Mouse (Mus musculus) T-helper 1 cell (primary cell): ENCODE results near the gene Eef1akmt1.

Source experiments
- in situ Hi-C: fragments of 300-600 bp; cut with MboI, MseI; formaldehyde crosslinking; loops from one replicate; pipeline ENCODE4 v1.15.1; 2025; ENCODE audit warnings: high pct_unique_total_duplicates

The Eef1akmt1 gene

DNA sequence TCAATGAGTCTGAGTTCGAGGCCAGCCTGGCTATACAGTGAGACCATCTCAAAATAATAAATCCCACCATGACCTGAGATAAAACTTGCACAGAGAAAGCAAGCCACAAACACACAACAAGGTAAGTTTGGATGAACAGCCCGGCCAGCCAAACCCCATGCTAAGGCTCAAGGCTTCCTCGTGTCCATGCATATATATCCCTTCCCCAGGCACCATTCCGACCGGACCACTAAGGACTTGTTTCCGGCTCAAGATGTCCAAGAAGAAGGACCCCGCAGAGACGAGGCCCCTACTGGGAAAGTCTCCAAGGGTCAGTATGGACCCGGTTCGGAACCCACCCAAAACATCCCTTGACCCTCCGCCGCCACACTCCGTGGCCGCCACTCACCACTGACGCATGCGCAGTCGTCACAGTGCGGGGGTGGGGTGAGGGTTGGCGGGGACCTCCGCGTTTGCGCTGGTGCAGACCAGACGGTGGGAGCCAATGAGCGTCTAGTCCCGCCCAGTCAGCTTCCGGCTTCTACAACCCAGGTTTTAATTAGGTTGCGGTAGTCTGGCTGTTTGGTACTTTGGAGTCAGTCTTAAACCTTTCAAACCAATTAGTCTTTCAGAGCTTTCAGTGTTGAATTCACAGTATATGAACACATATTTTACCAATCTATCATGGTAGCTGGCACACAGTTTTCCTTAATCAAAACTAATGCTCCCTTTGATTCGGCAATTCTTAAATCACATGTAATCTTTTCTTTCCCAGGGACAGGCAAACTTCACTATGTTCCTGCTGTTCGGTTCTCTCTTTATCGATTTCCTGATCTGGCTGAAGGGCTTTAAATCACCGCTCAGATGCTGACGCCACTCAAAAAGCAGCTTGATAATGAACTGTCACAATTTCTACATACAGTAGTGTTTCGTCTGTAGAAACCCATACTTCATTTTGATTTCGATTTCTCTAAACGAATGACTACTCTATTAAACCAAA lies at the start of gene Eef1akmt1:
Gene Eef1akmt1, minus strand, starts transcription at position 458 of the 979 bp plus-strand sequence.
- in situ Hi-C loops = no loop called here

DNA sequence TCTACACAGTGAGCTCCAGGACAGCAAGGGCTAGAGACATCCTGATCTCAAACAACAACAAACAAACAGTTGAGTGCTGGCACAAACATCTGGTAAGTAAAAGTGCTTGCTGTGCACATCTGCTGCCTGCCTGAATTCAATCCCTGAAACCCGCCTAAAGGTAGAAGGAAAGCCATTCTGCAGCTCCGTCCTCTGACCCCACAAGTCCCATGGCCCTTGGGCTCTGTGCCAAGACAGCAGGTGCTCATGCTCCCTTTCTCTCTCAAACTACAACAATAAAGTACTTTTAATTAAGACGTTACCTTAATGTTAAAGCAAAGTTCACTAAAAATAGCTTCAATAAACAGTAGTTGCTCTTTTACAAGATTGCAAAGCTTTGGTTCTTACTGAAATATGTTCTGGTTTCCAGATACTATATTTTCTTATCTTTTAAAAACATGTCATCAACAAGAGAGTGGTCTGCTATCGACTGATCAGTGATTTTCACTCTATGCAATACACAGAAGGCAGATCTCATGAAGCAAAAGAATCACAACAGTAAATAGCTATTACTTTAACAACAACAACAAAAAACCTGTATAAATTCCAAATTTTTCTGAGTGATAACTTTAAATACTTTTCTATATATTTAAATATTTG lies 49.3 kb upstream of the Eef1akmt1 start:
- in situ Hi-C loops = no loop called here

DNA sequence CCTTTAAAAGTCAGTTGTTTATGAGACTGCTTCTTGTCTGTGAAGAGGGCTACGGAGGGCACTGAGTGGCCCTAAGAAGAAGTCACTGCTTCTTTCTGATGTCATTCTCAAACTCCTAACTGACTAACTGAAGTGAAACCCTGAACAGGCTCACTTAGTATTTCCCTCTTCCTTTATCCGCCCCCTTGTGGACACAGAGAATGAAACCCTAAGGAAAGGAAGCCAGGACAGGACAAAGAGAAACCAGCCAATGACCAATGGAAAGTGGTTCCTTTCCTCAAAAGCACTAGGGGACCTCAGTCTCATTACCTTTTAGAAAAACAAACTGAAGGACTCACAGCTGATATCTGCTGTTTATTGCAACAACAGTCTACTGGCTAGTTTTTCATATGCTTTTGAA lies 48.1 kb upstream of the Eef1akmt1 start:
- in situ Hi-C loops = no loop called here

DNA sequence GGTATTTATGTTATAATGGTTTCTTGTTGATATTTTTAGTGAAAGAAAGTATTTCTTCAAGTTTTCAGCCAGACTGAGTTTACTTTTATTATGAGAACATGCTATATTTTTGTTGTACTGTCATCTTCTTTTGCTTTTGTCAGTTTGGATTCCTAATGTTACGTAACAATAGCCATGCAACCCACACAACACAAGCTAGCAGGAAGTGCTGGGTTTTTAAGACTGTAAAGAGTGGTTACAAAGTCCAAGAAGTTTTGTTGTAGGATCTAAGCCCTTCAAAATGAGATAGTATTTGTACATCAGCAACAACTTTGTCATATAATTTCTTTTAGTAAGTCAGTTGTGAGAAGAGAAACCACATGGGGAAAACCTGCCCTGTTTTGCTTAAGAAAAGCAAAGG lies 46.3 kb upstream of the Eef1akmt1 start:
- in situ Hi-C loops = no loop called here

DNA sequence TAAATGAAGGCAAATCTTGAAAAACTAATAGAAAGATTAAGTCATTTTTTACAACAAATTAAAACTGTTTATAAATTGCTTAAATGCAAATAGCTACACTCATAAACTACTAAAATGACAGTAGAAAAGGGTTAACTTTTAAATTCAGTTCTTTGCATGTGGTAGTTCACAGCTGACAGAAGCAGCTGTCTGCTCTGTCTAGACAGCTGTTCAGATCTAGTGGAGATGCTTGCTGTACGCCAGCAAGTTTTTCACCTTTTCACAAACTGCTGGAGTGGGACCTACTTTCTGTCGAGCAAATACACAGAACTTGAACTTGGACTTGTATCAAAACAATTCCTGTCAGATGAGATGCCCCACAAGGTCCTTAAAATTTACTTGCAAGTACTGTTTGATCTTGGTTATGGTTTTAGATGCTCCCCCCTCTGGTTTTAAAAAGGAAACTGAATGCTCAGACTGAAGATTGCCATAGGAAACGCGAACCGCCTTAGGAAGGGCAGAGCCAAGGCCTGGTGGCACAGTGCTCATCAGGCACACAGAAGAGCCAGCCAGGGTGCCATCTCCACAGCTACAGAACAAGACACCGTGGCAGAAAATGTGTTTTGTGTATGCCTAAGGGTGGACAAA lies 45.0 kb upstream of the Eef1akmt1 start:
- in situ Hi-C loops = no loop called here

DNA sequence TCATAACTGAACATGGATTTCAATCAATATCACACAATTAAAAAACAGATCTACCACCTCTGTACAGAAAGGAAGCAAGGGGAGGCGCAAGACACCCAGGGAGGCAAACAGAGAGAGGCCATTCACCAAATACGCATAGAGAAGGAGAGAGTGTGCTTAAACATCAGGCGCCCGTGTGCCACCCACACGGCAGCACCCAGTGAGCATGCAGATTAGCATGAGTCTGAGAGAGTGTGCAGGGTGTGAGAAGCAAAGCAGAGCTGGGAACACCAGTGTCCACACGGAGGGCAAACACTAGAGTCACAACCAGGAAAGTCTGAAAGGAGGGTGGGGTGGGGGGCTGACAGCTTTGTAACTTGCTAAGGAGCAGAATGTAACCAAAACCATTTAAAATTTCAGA lies 44.4 kb upstream of the Eef1akmt1 start:
- in situ Hi-C loops = no loop called here

DNA sequence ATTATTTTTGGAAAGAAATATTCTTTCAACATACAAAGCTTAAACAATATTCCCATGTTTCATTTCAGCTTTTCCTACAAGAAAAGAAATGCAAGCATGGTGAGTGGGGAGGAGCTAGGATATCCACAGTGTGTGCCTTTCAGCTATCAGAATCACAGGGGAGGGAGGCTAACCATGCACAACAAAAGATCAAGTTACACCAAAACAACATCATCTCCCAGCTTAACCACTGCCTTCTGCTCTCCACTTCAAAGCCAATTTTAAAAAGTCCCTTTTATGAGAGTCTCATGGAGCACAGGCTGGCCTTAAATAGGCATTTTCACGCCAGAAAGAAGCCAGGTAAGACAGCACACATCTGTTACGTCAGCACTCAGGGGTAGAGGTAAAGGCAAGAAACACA lies 39.6 kb upstream of the Eef1akmt1 start:
- in situ Hi-C loops = no loop called here

DNA sequence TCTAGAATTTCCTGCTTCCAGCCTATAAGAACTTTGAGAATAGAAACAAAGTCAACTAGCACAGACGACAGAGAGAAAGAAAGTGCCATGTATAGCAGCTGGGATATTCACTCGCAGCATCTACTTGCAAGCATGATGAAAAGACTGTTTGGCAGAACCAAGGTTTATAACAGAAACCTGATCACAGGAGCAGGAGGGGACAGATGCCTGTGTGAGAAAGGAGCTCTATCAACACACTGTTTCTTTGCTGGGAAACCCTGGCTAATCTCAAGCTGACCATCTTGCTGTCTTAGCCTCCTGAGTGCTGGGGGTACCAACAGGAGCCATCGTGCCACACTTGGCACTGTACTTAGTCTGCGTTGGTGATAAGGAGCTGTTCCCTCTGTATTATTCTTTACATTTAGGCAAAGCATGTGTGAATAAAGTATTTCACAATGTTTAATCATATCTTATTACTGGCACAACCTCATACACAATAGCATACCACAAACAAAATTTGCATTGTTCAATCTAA lies 38.5 kb upstream of the Eef1akmt1 start:
- in situ Hi-C loops = no loop called here

DNA sequence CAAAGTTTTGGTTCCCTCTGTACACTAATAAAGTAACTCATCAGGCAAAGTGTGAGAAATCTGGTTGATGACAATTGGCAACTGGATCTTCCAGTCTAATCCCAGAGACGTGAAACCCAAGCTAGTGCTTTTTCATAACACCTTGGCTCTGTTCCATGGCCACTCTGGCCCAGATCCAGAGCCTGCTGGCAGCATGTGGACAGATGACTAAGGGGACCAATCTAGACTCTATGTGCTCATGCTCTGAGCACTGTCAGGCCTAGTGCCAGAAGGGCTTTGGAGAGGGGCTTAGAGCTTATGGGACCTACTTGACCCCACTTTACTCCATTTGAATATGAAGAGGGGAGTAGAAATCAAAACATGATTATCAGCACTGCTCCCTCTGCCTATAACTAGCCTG lies 36.1 kb upstream of the Eef1akmt1 start:
- in situ Hi-C loops = no loop called here

DNA sequence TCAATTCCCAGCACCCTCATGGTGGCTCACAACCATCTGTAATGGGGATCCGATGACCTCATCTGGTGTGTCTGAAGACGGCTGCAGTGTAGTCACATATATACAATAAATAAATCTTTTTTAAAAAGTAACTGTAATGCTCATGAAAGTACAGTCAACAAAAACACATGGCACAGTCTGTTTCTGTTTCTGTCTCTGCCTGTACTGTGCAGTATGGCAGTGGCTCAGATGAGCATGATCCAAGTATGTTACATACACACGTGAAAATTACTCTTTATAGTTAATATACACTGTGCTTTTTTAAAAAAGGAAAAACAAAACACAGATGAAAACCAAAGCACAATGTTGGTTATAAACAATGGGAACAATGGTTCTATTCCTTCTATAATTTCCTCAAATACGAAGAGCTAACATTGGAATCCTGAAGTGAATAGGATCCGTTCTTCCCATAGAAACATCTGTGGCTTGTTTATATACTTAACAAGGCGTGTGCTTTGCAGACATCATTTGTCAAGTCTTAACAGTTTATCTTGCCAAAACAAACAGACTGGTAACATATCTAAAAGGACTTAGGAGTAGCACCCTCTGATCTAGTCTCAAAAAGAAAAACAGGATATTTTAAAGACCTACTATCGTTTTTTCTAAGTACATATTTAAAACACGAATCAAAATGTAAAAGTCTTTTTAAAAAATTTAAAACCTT lies 35.4 kb upstream of the Eef1akmt1 start:
- in situ Hi-C loops = no loop called here

DNA sequence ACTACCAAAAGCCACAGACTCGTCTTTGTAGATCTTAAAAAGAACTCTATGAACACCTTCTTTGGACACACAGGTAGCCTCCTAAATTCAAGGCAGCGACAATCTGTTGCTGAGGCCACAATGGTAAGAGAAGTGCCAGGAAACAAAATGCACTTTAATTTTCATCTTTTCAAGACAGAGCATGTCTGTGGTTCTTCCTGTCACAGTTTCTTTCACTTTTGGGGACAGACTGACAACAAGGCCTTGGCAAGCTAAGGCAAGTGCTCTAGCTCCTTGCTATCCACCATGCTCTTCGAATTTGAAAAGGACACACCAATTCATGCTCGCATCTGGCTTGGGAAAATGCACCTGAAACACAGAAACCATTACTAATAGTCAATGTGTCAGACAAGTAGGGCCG lies 21.9 kb upstream of the Eef1akmt1 start:
- in situ Hi-C loops = no loop called here

DNA sequence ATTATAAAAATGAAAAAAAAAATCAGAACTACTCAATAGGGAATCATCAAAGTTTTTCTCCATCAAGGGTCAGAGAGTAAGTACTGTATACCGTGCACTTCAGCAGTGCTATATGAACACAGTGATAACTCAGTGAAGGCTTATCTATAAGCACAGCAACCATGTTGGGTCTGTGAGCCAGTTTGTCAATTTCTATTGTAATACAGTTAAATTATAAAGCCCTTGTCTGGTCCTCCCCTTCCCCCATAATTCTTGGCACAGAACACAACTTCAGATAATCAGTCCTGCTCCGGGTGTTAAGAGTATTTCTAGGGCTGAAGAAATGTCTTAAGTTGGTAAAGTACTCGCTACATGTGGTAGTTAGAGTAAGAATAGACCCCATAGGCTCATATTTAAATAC lies 20.4 kb upstream of the Eef1akmt1 start:
- in situ Hi-C loops = no loop called here

DNA sequence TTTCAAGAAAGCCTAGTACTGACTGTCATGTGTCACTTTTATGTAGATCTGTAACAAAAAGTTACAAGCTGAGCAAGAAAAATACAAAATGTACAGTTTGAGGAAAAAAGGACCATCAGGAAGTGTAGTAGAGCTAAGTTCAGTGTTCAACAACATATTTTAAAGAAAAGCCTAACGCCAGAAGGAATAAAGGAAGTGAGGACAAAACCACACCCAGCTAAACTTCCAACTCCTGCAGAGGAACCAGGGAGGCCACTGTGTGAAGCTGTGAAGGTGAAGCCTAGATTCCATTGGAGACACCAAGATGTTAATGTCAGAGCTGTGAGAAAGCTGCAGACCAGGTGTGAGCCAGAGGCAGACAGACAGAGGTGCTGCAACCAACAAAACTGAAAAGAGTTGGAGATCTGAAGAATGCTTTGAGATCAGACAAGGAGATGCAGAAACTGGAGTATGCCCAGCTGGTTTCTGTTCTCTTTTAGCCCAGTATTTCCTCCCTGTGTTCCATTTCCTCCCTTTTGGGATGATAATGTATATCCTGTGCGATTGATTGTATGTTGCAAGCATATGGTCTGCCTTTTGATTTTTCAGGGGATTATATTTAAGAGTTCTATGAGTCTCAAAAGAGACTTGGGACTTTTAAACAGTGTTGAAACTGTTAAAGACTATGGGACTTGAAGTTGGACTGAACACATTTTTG lies 5.1 kb upstream of the Eef1akmt1 start:
- in situ Hi-C loops = no loop called here

DNA sequence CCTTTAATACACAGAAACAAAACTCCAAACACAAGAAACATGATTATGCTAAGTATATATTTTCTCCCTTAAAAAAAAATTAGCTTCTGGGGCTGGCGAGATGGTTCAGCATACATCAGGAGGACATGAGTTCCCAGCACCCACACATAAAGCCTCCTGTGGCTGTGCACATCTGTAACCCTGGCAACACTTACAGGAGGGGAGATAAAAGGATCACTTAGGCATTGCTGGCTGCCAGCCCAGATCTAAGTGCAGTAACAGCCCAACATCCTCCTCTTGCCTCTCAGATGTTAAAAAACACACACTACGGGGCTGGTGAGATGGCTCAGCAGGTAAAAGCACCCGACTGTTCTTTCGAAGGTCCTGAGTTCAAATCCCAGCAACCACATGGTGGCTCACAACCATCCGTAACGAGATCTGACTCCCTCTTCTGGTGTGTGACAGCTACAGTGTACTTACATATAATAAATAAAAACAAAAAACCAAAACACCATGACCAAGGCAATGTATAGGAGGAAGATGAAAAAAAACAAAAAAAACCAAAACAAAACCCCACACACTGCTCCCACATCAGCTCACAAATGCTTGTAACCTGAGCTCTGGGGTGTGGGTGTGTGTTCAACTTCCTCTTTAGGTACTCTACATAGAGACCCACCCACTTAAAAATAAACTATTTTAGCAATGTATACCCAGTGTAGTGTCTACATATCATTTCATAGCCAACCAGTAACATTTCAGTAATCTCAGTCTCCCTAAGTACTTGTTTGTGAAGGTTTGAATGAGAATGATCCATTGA lies 3.6 kb upstream of the Eef1akmt1 start:
- in situ Hi-C loops = no loop called here

DNA sequence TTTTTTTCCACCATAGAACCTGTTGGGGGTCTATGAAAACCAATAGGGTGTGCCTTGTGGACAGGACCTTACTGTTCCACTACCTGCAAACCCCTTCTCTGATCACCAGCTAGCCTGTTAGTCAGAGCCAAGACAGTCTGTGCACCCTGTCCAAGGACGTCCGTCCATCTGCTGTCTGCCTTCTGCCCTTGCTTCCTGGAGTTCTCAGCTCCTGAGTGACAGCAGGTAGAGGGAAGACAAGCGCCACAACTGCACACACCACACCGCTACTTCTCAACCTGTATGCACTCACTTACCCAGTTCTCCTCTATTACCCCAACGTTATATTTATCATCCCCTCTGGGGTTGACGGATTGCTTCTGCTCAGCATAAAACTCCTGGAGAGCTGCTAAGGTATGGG lies 5.8 kb downstream of the Eef1akmt1 start:
- in situ Hi-C loops = no loop called here

DNA sequence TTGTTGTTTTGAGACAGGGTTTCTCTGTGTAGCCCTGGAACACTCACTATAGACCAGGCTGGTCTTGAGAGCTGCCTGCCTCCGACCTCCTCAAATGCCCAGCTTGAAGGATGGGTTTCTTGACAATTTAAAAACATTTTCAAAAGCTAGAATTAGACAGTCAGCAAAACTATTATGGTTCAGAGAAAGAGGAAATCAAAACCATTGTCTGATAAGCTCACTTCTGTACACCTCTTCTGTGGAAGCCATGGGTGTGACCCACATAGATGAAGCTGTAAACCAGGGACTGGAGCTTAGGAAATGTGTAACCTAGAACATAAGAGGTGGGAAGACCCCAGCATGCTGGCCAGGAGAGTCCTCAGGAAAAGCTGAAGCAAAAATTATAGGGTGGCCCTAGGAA lies 14.5 kb downstream of the Eef1akmt1 start:
- in situ Hi-C loops = no loop called here

DNA sequence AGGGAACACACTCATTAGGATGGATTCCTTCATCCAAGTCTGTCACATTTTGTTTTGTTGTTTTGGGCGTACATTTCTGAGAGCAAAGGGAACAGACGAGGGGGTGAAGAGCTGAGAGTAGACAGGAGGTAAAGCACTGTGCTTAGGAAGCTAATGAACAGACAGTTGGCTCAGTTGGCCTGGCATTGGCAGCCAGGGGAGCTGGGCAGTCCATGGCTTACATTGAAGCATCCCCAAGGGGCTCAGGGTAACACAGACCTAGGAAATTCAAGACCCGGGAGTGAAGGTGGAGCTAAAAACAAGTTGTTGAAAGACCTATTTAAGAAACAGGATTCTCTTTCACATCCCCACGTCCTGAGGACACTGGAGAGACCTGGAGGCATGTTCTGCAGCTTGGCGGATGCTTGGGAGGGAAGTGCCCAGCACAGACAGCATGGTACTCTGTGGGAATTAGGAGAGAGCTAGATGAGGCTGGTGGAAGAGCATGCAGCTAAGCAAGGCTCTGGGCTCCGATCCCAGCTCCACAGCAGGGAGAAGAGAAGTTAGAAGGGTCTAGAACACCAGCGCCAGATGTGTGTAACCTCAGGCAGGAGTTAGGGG lies 15.8 kb downstream of the Eef1akmt1 start:
- in situ Hi-C loops = no loop called here

DNA sequence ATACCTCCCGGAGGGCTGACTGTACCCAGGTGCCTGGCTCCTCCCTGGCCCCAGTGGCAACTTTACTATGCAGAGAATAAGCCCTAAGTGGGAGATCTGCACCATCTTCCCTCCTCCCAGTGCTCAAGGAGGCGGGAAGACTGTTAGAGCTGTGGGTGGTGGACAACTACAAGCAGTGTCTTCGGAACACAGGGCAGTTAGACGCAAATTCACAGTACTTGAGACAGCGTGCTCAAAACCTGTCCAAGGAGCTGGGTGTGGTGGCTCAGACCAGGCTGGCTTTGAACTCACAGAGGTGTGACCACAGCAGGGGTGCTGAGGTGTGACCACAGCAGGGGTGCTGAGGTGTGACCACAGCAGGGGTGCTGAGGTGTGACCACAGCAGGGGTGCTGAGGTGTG lies 17.0 kb downstream of the Eef1akmt1 start:
- in situ Hi-C loops = no loop called here

DNA sequence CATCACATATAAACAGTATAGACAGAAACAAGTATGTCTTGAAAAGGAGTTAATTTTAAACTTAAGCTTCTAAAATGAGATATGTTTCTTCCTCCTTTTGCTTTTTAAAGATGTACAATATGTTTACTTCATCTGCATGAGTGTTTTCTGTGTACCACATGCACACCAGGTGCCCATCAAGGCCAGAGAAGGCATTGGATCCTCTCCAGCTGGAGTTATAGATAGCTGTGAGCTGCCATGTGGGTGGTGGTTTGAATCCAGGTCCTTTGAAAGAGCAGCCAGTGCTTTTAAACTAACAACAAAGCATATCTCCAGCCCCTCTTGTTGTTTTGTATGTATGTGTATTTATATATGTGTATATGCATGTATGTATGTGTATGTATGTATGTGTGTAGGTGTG lies 18.5 kb downstream of the Eef1akmt1 start:
- in situ Hi-C loops = no loop called here

DNA sequence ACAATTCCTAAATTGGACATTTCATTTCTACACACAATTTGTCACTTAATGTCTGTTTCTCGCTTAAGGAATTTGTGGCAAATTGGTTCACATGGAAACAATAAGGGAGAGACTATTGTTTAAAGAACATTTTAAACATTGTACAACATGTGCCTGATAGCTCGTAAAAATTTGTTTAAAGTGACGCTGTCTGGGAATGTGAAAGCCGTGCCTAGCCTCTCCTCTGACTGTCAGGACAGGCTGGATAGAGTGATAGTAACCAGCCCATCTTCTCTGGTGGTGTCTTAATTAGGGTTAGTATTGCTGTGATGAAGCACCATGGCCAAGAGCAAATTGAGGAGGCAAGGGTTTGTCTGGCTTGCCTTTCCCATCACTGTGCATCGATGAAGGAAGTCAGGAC lies 24.4 kb downstream of the Eef1akmt1 start:
- in situ Hi-C loops = no loop called here
